Mouse (Mus musculus) myocyte (in vitro differentiated cells): Measurements from ENCODE around the gene Cenpu. TPM values are rescaled to one million over a fixed set of nuclear protein-coding genes. Genes with fewer than 3 reads are reported as not detected.

Experiments used
- H3K27me3 ChIP-seq: one replicate; pipeline ENCODE4 v1.6.1; 2011; ENCODE audit not compliant: control insufficient read depth, insufficient read depth, insufficient read length
- H3K36me3 ChIP-seq: one replicate; pipeline ENCODE4 v1.6.1; 2011; ENCODE audit not compliant: control insufficient read depth, insufficient read depth
- H3K4me2 ChIP-seq: one replicate; pipeline ENCODE4 v1.6.1; 2011; ENCODE audit warnings: low read depth, control low read depth
- H3K4me3 ChIP-seq: one replicate; pipeline ENCODE4 v1.5.1; 2011; ENCODE audit warnings: mild to moderate bottlenecking, control low read depth, moderate library complexity
- H3K79me2 ChIP-seq: one replicate; pipeline ENCODE4 v1.6.1; 2011; ENCODE audit not compliant: control insufficient read depth, insufficient read depth
- H3ac ChIP-seq: one replicate; pipeline ENCODE4 v1.6.1; 2011; ENCODE audit not compliant: control insufficient read depth, insufficient read length
- CEBPB ChIP-seq: IDR thresholded peaks from 2 replicates; pipeline ENCODE4 v1.6.1; 2011; ENCODE audit warnings: mild to moderate bottlenecking, moderate library complexity; ENCODE audit not compliant: poor library complexity, insufficient read depth, severe bottlenecking
- E2F4 ChIP-seq: IDR thresholded peaks from one replicate; pipeline ENCODE4 v1.6.1; 2011; ENCODE audit warnings: mild to moderate bottlenecking, control low read depth, moderate library complexity; ENCODE audit not compliant: insufficient read depth
- MAX ChIP-seq: IDR thresholded peaks from one replicate; pipeline ENCODE4 v1.6.1; 2011; ENCODE audit warnings: low read depth, mild to moderate bottlenecking, control low read depth
- MYOD1 ChIP-seq, 3 experiments: IDR thresholded peaks; one replicate each; pipeline ENCODE4 v1.6.1; 2011; ENCODE audit warnings: control low read depth in 2 of 3, low read depth in 2 of 3, mild to moderate bottlenecking in 2 of 3, moderate library complexity in 1 of 3; ENCODE audit not compliant: insufficient read length in 2 of 3, control insufficient read depth in 1 of 3
- MYOG ChIP-seq, 3 experiments: IDR thresholded peaks; one replicate each; pipeline ENCODE4 v1.6.1; 2011; ENCODE audit warnings: control low read depth in 2 of 3, low read depth in 2 of 3, mild to moderate bottlenecking in 2 of 3; ENCODE audit not compliant: insufficient read length in 2 of 3, control insufficient read depth in 1 of 3, insufficient read depth in 1 of 3
- POLR2A ChIP-seq: IDR thresholded peaks from one replicate; pipeline ENCODE4 v1.6.1; 2011; ENCODE audit warnings: low read depth, mild to moderate bottlenecking, control low read depth, moderate library complexity; ENCODE audit not compliant: insufficient read length
- POLR2AphosphoS2 ChIP-seq: IDR thresholded peaks from one replicate; pipeline ENCODE4 v1.6.1; 2011; ENCODE audit warnings: low read depth, control low read depth; ENCODE audit not compliant: insufficient read length
- REST ChIP-seq: IDR thresholded peaks from one replicate; pipeline ENCODE4 v1.6.1; 2011; ENCODE audit warnings: mild to moderate bottlenecking, control low read depth, moderate library complexity; ENCODE audit not compliant: insufficient read depth, insufficient read length
- SRF ChIP-seq: IDR thresholded peaks from one replicate; pipeline ENCODE4 v1.6.1; 2011; ENCODE audit warnings: low read depth; ENCODE audit not compliant: control insufficient read depth, insufficient read length
- TCF12 ChIP-seq: IDR thresholded peaks from one replicate; pipeline ENCODE4 v1.6.1; 2011; ENCODE audit warnings: mild to moderate bottlenecking, control low read depth; ENCODE audit not compliant: poor library complexity, insufficient read depth, severe bottlenecking
- TCF3 ChIP-seq: IDR thresholded peaks from one replicate; pipeline ENCODE4 v1.6.1; 2011; ENCODE audit warnings: low read depth, control low read depth; ENCODE audit not compliant: insufficient read length
- USF1 ChIP-seq: IDR thresholded peaks from one replicate; pipeline ENCODE4 v1.6.1; 2011; ENCODE audit warnings: low read depth, mild to moderate bottlenecking, control low read depth, moderate library complexity
- polyA plus RNA-seq: library from polyadenylated mRNA; unstranded; fragments of >200 nt; fragmentation: generic; extraction: Trizol; gene quantifications from one replicate; pipeline ENCODE4 v1.2.1, GENCODE M21; 2012; ENCODE audit warnings: missing spikeins

Cenpu gene
- polyA plus RNA-seq, 1 experiment, result 2.0 TPM

- TF ChIP-seq MYOD1 (IDR thresholded peaks at IDR 0.05; ENCODE audit: control insufficient read depth in 1 of 3, insufficient read length in 2 of 3, low read depth in 2 of 3) (no peak), POLR2AphosphoS2 (no peak), TCF3 (no peak), POLR2A (no peak), TCF12 (no peak), USF1 (no peak), SRF (no peak), MYOG (IDR thresholded peaks at IDR 0.05; ENCODE audit: control insufficient read depth in 1 of 3, insufficient read depth in 1 of 3, insufficient read length in 2 of 3, low read depth in 2 of 3) (no peak), E2F4 (no peak), CEBPB (no peak), REST (no peak), MAX (no peak)
- no peak overlapping the region for H3K4me2 ChIP-seq
- H3K4me3 ChIP-seq, result no peak overlapping the region
- no peaks in the 10 kb centered on the region for H3K36me3 ChIP-seq
- H3ac ChIP-seq, result no peak overlapping the region
- no peaks in the 10 kb centered on the region for H3K27me3 ChIP-seq
- no peaks in the 10 kb centered on the region for H3K79me2 ChIP-seq
Measured at GRCm38 (mm10) chr8:46599314-46599904, 47.6 kb downstream of the Cenpu start.

- TF ChIP-seq SRF, result no peak
- no peak for TF ChIP-seq E2F4
- TF ChIP-seq REST, result no peak
- TF ChIP-seq POLR2A, result no peak
- no peak for TF ChIP-seq MAX
- TF ChIP-seq TCF3, result no peak
- Histone ChIP-seq H3K36me3 (no peaks in the 10 kb centered on the region), H3K27me3 (no peaks in the 10 kb centered on the region), H3K79me2 (no peaks in the 10 kb centered on the region), H3K4me2 (no peak overlapping the region), H3ac (no peak overlapping the region), H3K4me3 (no peak overlapping the region)
Measured at GRCm38 (mm10) chr8:46600959-46601707, 49.3 kb downstream of the Cenpu start.

- no peaks in the 10 kb centered on the region for H3K36me3 ChIP-seq
- H3K4me2 ChIP-seq, result no peak overlapping the region
- no peaks in the 10 kb centered on the region for H3K79me2 ChIP-seq
- no peak for TF ChIP-seq POLR2A
- no peak for TF ChIP-seq REST
- no peak for TF ChIP-seq POLR2AphosphoS2
- TF ChIP-seq SRF, result no peak
- no peak for TF ChIP-seq TCF12
- no peak overlapping the region for H3ac ChIP-seq
- H3K27me3 ChIP-seq, result no peaks in the 10 kb centered on the region
- H3K4me3 ChIP-seq, result no peak overlapping the region
Measured at GRCm38 (mm10) chr8:46603587-46603986, 51.8 kb downstream of the Cenpu start.

DNA sequence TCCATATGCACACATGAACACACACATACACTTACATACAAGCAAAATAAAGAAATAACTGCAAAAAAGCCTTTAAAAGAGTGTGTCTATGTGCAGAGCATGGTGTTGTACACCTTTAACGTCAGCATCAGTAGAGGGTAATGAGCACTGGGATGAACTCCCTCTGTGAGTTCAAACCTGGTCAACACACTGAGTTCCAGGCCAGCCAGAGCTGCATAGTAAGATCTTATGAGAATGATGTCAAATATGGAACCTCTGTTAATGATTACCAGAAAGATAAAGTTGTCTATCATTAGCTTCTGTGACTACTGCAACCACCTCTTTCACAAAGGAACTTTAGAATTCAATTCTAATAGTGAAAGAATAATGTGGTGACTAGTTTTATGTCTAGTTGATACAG is 55.1 kb downstream of the Cenpu start:
- H3ac ChIP-seq, result no peak overlapping the region
- H3K27me3 ChIP-seq, result no peaks in the 10 kb centered on the region
- no peak overlapping the region for H3K4me2 ChIP-seq
- H3K4me3 ChIP-seq, result no peak overlapping the region
- TF ChIP-seq TCF3 (no peak), MYOG (IDR thresholded peaks at IDR 0.05; ENCODE audit: control insufficient read depth in 1 of 3, insufficient read depth in 1 of 3, insufficient read length in 2 of 3, low read depth in 2 of 3) (no peak), POLR2A (no peak), USF1 (no peak), MYOD1 (IDR thresholded peaks at IDR 0.05; ENCODE audit: control insufficient read depth in 1 of 3, insufficient read length in 2 of 3, low read depth in 2 of 3) (no peak), POLR2AphosphoS2 (no peak), SRF (no peak), REST (no peak), TCF12 (no peak), MAX (no peak), E2F4 (no peak)
- no peaks in the 10 kb centered on the region for H3K36me3 ChIP-seq
- no peaks in the 10 kb centered on the region for H3K79me2 ChIP-seq

GRCm38 (mm10) chr8:46611557-46611956 is 59.7 kb downstream of the Cenpu start:
- TF ChIP-seq TCF12, result no peak
- TF ChIP-seq USF1, result no peak
- no peak for TF ChIP-seq SRF
- TF ChIP-seq CEBPB, result no peak
- TF ChIP-seq TCF3, result no peak
- TF ChIP-seq MYOD1 (IDR thresholded peaks at IDR 0.05; ENCODE audit: control insufficient read depth in 1 of 3, insufficient read length in 2 of 3, low read depth in 2 of 3), result no peak
- no peak for TF ChIP-seq POLR2AphosphoS2
- TF ChIP-seq POLR2A, result no peak
- no peak overlapping the region for H3ac ChIP-seq
- H3K4me3 ChIP-seq, result no peak overlapping the region
- no peaks in the 10 kb centered on the region for H3K79me2 ChIP-seq
- no peak overlapping the region for H3K4me2 ChIP-seq
- H3K27me3 ChIP-seq, result no peaks in the 10 kb centered on the region
- no peaks in the 10 kb centered on the region for H3K36me3 ChIP-seq
